Mouse (Mus musculus): Measurements from ENCODE around the gene Fetub.

GRCm38 (mm10) chr16:22899866-22900570 lies 18.1 kb upstream of the Fetub start:
- TF ChIP-seq POLR2A (IDR thresholded peaks at IDR 0.05; ENCODE audit: low read depth, low read length) = no peak
- no peak for TF ChIP-seq CTCF (conservative IDR thresholded peaks at IDR 0.05; ENCODE audit: insufficient read depth, insufficient read length, low read depth, low read length)

Data from kidney, adult 2 months (tissue).